Mouse (Mus musculus): Measurements from ENCODE around the gene Slpi. TPM values are rescaled to one million over a fixed set of nuclear protein-coding genes. Genes with fewer than 3 reads are reported as not detected.
A peak's percentile ranks its signal among the peaks of the same experiment; 100 is the strongest.

Gene Slpi
- polyA plus RNA-seq, 1 experiment from 2014 or later = 1.2 TPM

DNA sequence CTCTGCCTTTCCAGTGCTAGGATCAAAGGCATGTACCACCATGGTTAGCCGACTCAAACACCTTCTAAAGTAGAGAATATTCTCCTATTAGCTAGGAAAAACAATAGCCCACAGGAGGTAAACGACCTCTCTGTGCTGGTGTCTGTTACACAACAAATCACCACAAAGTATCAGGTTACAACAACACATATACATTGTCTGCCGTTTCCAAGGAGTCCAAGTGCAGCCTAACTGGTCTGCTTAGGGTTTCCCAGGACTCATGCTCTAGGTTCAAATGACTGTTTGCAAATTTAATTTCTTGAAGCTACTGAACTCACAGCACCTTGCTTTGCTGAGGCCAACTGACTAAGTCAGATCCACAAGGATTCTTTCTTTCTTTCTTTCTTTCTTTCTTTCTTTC is 30.6 kb upstream of the Slpi start:
- no peak for ATAC-seq (ENCODE audit: insufficient number of reproducible peaks, insufficient read depth, low FRiP score, low TSS enrichment, low read depth)
- Histone ChIP-seq H3K9me3 (no peaks in the 10 kb centered on the region), H3K4me1 (replicated peaks) (peaks cover 23% of the 10 kb centered on the region), H3K27ac (no peak overlapping the region), H3K4me2 (no peak overlapping the region), H3K27me3 (peaks cover 8% of the 10 kb centered on the region), H3K36me3 (peaks cover 13% of the 10 kb centered on the region; the same call in 1 of the 2 replicates), H3K4me3 (replicated peaks) (no peak overlapping the region), H3K9ac (replicated peaks) (no peak overlapping the region)
- 1% methylated on average over 3 of the region's 3 CpGs for WGBS

DNA sequence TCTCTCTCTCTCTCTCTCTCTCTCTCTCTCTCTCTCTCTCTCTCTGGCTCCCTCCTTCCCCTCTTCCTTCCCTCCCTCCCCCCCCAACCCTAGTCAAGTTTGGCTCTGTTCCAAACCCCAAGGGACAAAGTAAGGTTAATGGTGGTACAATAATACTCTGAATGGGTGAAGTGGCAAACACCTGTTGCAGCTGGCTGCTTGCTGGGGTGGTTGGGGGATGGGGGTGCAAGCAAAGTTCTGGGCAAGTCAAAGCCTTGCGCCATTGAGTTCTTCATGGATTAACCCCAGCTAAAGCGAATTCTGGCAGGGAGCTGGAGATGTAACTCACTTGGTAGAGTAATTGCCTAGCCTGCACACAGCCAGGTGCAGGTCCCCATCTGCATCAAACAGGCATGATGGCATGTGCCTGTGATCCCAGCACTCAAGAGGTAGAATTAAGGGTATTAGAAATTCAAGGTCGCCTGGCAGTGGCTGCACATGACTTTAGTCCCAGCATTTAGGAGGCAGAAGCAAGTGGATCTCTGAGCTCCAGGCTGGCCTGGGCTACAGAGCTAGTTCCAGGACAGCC is 29.5 kb upstream of the Slpi start:
- Histone ChIP-seq H3K27ac (no peak overlapping the region), H3K4me2 (no peak overlapping the region), H3K4me1 (replicated peaks) (peaks cover 29% of the 10 kb centered on the region), H3K9me3 (no peaks in the 10 kb centered on the region), H3K36me3 (peaks cover 3% of the 10 kb centered on the region; the same call in 1 of the 2 replicates), H3K27me3 (peaks cover 18% of the 10 kb centered on the region), H3K9ac (replicated peaks) (no peak overlapping the region), H3K4me3 (replicated peaks) (no peak overlapping the region)
- ATAC-seq (ENCODE audit: insufficient number of reproducible peaks, insufficient read depth, low FRiP score, low TSS enrichment, low read depth) = no peak
- 19% methylated on average over 3 of the region's 3 CpGs for WGBS

DNA sequence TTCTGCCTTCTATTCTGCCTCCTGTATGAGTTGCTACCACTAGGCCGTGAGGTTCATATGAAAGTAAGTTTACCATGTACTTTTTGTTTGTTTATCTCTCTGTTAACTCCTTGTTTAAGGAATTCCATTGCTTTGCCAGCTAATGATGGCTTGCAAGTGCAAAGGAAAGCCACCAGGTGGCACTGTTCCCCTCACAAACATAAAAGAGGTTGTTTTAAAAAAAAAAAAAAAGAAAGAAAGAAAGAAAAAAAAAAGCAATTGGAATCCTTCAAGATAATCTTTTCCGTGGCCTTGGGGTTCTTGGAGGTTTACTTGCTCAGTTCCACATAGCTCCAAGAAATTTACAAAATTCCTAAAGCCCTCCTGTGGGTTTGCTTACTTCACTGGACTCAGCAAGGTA is 28.3 kb upstream of the Slpi start:
- no peaks in the 10 kb centered on the region; the same call in 1 of the 2 replicates for H3K9me3 ChIP-seq
- H3K27me3 ChIP-seq = peaks cover 27% of the 10 kb centered on the region
- H3K36me3 ChIP-seq = no peaks in the 10 kb centered on the region
- peaks cover 29% of the 10 kb centered on the region for H3K4me1 ChIP-seq (replicated peaks)
- WGBS = 7% methylated on average over 2 of the region's 2 CpGs
- ATAC-seq (ENCODE audit: insufficient number of reproducible peaks, insufficient read depth, low FRiP score, low TSS enrichment, low read depth) = no peak
- H3K9ac ChIP-seq (replicated peaks) = no peak overlapping the region
- H3K27ac ChIP-seq = no peak overlapping the region
- H3K4me2 ChIP-seq = no peak overlapping the region
- no peak overlapping the region for H3K4me3 ChIP-seq (replicated peaks)

DNA sequence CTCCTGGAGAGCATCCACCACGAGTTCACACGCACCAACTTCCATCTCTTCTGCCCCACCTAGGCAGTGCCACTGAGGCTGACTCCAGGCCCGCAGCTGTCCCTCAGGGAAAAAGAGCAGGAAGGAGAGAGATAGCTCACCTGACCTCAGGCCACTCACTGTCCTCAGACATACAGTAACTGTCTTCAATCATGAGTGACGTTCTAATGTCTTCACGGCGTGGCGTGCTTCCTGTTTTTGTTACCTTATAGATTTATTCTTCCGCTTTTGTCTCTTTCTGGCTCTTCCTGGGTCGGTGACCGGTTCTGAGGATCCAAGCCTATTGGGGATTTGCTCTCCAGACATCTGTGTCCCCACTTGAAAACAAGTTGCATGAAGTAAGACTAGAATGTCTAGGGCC is 25.7 kb upstream of the Slpi start:
- WGBS = 75% methylated on average over 10 of the region's 10 CpGs
- H3K9ac ChIP-seq (replicated peaks) = peak overlapping the region; percentile 31

DNA sequence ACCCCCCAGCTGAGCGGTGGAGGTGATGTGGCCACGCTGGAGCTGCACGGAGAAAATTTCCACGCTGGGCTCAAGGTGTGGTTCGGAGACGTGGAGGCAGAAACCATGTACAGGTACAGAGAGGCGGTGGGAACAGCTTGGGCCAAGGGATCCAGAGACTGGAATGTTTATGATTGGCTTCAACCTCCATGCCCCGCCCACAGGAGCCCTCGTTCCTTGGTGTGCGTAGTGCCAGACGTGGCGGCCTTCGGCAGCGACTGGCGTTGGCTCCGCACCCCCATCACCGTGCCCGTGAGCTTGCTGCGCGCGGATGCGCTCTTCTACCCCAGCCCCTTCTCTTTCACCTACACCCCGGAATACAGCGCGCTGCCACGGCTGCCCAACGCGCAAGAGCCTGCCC is 25.3 kb upstream of the Slpi start:
- no peaks in the 10 kb centered on the region for H3K36me3 ChIP-seq
- H3K4me2 ChIP-seq = peak overlapping the region; percentile 52
- no peak overlapping the region for H3K27ac ChIP-seq
- H3K4me1 ChIP-seq (replicated peaks) = peaks cover 21% of the 10 kb centered on the region
- WGBS = 22% methylated on average over 28 of the region's 28 CpGs
- H3K4me3 ChIP-seq (replicated peaks) = peak overlapping the region; percentile 22
- ATAC-seq (ENCODE audit: insufficient number of reproducible peaks, insufficient read depth, low FRiP score, low TSS enrichment, low read depth) = 0 out of 2 replicates have a peak, but pooled peaks have one; percentile 7
- H3K27me3 ChIP-seq = peaks cover 47% of the 10 kb centered on the region
- no peaks in the 10 kb centered on the region; the same call in 1 of the 2 replicates for H3K9me3 ChIP-seq
- peak overlapping the region; percentile 31 for H3K9ac ChIP-seq (replicated peaks)

More for the DNA sequence above, 25.7 kb upstream of the Slpi start:
- Histone ChIP-seq H3K27me3 (peaks cover 43% of the 10 kb centered on the region), H3K36me3 (no peaks in the 10 kb centered on the region), H3K4me3 (replicated peaks) (peak overlapping the region; percentile 22), H3K4me1 (replicated peaks) (peaks cover 25% of the 10 kb centered on the region), H3K9me3 (no peaks in the 10 kb centered on the region; the same call in 1 of the 2 replicates), H3K4me2 (peak overlapping the region; percentile 52), H3K27ac (no peak overlapping the region)
- ATAC-seq (ENCODE audit: insufficient number of reproducible peaks, insufficient read depth, low FRiP score, low TSS enrichment, low read depth) = peak; percentile 2; the same call in 1 of the 2 replicates

DNA sequence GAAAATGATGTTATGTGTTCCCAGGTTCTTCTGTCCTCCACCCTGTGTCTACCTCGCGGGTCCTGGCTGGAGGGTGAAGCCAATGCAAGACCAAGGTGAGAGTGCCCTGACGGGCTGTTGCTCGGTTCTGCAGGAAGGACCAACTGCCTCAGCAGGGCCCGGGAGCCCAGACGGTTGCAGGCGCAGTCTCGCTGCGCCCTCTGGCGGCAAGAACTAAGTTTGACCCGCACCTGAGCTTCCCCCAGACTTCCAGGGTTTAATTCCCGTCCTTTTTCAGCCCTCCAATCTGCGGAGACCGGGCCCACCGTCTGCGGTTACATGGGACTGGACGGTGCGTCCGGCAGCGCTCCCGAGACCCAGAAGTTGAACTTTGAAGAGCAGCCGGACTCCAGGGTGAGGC is 18.8 kb upstream of the Slpi start:
- Histone ChIP-seq H3K9me3 (no peaks in the 10 kb centered on the region; the same call in 1 of the 2 replicates), H3K27ac (no peak overlapping the region), H3K4me2 (no peak overlapping the region), H3K9ac (replicated peaks) (no peak overlapping the region), H3K4me3 (replicated peaks) (no peak overlapping the region), H3K4me1 (replicated peaks) (peaks cover 33% of the 10 kb centered on the region), H3K27me3 (peaks cover 90% of the 10 kb centered on the region), H3K36me3 (no peaks in the 10 kb centered on the region)
- WGBS = 2% methylated on average over 22 of the region's 22 CpGs
- no peak for ATAC-seq (ENCODE audit: insufficient number of reproducible peaks, insufficient read depth, low FRiP score, low TSS enrichment, low read depth)

DNA sequence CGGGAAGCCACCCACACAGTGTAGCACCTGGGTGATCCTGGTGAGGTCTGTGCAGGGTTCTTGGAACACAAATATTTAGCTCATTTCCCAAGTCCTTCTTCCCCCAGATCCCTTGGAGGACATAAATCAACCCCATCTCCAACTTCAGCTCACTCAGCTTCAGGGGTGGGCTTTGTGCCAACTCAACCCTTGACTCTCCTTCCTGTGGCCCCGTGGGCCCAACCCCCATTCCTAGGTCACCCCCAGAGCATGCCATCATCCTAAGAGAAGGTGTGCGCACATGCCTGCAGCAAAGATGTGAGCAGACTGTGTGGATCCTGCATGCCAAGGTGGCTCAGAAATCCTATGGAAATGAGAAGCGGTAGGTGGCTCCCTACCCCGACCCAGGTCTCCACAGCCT is 16.6 kb upstream of the Slpi start:
- peaks cover 37% of the 10 kb centered on the region for H3K4me1 ChIP-seq (replicated peaks)
- no peak for ATAC-seq (ENCODE audit: insufficient number of reproducible peaks, insufficient read depth, low FRiP score, low TSS enrichment, low read depth)
- H3K27me3 ChIP-seq = peaks cover 98% of the 10 kb centered on the region
- H3K9ac ChIP-seq (replicated peaks) = no peak overlapping the region; the same call in 1 of the 2 replicates
- H3K4me2 ChIP-seq = peak overlapping the region; percentile 72
- H3K36me3 ChIP-seq = no peaks in the 10 kb centered on the region
- H3K9me3 ChIP-seq = no peaks in the 10 kb centered on the region
- H3K4me3 ChIP-seq (replicated peaks) = peak overlapping the region; percentile 11; the same call in 1 of the 2 replicates
- 41% methylated on average over 5 of the region's 5 CpGs for WGBS
- peak overlapping the region; percentile 70; the same call in 1 of the 2 replicates for H3K27ac ChIP-seq

DNA sequence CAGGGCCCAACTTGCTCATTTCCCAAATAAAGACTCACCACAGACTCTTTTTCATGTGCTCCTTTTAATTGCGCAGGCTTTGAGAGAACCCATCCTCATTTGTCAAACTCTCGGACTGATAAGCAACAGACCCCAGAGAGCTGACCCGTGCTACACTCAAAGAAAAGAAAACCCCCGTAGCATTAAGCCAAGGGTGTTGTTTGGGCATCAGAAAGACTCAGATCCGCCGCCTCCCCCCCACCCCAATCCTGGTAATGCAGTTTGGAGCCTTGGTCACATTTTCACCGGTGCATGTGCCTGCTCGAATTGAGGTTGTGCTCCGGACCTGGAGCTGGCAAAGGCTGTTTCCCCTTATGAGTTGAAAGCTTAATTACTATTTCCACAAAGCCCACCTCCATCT is 16.2 kb upstream of the Slpi start, which contains the start of gene Matn4:
Matn4 (minus strand) TSS at position 101 of the 400 bp plus-strand sequence.
- WGBS = 4% methylated on average over 9 of the region's 9 CpGs
- no peak for ATAC-seq (ENCODE audit: insufficient number of reproducible peaks, insufficient read depth, low FRiP score, low TSS enrichment, low read depth)
- H3K9me3 ChIP-seq = 0 out of 2 replicates have a peak, but pooled peaks cover 2% of the 10 kb centered on the region
- H3K27ac ChIP-seq = peak within 1 kb of the TSS; percentile 70
- peak within 1 kb of the TSS; percentile 72 for H3K4me2 ChIP-seq
- H3K4me3 ChIP-seq (replicated peaks) = peak within 1 kb of the TSS; percentile 46
- H3K36me3 ChIP-seq = no peaks in the 10 kb centered on the region
- H3K27me3 ChIP-seq = peaks cover 98% of the 10 kb centered on the region
- H3K4me1 ChIP-seq (replicated peaks) = peaks cover 40% of the 10 kb centered on the region
- H3K9ac ChIP-seq (replicated peaks) = peak within 1 kb of the TSS; percentile 57

DNA sequence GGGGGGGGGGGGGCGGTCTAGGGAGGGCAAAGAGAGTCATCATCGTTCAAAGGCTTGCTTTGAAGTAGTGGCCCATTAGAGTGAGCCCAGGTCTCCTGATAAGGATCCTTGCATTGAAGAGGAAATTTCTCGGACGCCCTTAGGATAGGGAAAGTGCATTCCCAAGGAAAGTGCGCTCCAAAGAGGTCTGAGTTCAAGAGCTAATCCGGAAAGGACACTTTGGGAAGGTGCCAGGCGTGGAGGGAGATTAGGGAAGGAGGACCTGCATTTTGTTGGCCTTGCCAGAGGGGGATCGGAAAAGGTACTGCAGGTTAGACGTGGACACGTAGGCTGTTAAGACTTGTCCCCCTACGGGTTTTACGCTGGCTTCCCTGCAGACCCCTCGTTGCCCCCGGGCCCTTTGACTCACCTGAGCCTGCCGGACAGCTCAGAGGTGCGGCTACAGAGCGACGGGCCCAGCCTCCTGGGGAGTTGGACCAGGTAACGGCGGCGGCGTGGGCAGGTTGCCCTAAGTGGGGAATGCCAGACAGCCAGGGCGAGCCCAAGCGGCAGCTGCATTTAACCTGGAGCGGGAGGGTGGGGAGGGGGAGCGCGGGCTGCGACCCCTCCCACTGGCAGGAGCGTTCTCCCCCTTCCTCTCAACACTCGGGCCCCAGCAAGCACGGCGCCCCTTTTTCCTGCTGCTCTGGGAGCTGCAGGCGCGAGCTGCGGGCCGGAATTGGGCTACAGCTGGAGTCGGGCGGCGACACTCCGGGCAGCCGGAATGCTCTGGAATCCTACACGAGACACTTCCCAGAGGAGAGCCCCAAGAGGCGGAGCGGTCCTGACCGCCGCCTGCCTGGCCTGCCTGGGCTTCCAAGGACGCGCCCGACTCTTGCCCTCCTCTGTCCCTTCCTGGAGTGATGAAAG is 15.4 kb upstream of the Slpi start:
- 0 out of 2 replicates have a peak, but pooled peaks cover 5% of the 10 kb centered on the region for H3K9me3 ChIP-seq
- peak overlapping the region; percentile 57 for H3K9ac ChIP-seq (replicated peaks)
- under 1% methylated on average over 49 of the region's 49 CpGs for WGBS
- H3K27me3 ChIP-seq = peaks cover 98% of the 10 kb centered on the region
- H3K4me2 ChIP-seq = peak overlapping the region; percentile 72
- peaks cover 3% of the 10 kb centered on the region; the same call in 1 of the 2 replicates for H3K36me3 ChIP-seq
- H3K27ac ChIP-seq = peak overlapping the region; percentile 70
- H3K4me3 ChIP-seq (replicated peaks) = peak overlapping the region; percentile 46
- ATAC-seq (ENCODE audit: insufficient number of reproducible peaks, insufficient read depth, low FRiP score, low TSS enrichment, low read depth) = no peak
- peaks cover 40% of the 10 kb centered on the region for H3K4me1 ChIP-seq (replicated peaks)

DNA sequence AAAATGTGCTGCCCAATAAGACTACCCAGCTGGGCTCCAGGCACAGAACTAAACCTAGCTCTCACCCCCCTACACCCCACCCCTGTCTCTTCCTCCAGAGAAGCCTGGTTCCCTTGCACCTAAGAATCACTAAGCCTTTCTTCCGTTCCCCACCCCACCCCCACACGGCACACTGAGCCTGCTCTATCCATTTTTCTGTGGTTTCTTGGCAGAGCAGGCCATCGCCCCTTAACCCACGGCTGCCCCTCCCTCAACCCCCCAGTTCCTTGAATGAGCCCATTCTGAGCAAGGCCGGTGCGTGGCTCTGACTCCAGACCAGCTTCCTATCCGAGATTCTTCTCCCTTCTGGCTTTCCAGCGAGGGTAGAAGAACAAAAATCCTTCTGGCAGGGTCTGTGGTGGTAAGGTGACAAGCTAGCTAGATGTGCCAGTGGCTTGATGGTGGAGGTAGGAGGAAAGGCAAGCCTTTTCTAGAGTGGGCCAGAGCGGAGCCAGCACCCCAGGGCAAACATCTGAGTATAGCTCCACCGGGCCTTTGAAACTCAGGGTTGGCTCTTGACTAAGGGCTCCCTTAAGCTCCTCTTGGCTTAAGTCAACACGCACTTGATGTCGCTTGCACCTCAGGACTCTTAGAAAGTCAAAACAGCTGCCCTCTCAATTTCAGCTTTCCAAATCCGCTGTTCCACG is 14.6 kb upstream of the Slpi start:
- peaks cover 98% of the 10 kb centered on the region for H3K27me3 ChIP-seq
- peaks cover 40% of the 10 kb centered on the region for H3K4me1 ChIP-seq (replicated peaks)
- H3K4me2 ChIP-seq = peak overlapping the region; percentile 72
- peak overlapping the region; percentile 57 for H3K9ac ChIP-seq (replicated peaks)
- peak; percentile 44; the same call in 1 of the 2 replicates for ATAC-seq (ENCODE audit: insufficient number of reproducible peaks, insufficient read depth, low FRiP score, low TSS enrichment, low read depth)
- H3K27ac ChIP-seq = peak overlapping the region; percentile 70
- 0 out of 2 replicates have a peak, but pooled peaks cover 5% of the 10 kb centered on the region for H3K9me3 ChIP-seq
- peaks cover 3% of the 10 kb centered on the region; the same call in 1 of the 2 replicates for H3K36me3 ChIP-seq
- 5% methylated on average over 14 of the region's 14 CpGs for WGBS
- H3K4me3 ChIP-seq (replicated peaks) = peak overlapping the region; percentile 46
